Mouse (Mus musculus) left cerebral cortex, adult 8-10 months (tissue): Measurements from ENCODE around the gene Cdc42bpb. TPM values are rescaled to one million over a fixed set of nuclear protein-coding genes. Genes with fewer than 3 reads are reported as not detected.

Experiments used
- DNase-seq, 2 experiments: peaks; one replicate each; pipeline ENCODE4 v3.0.0; 2022; ENCODE audit warnings: low spot score in 2 of 2
- total RNA-seq, 4 experiments: library from RNA; stranded (reverse); gene quantifications; 2 replicates each; pipeline ENCODE4 v1.2.4; 2022

The Cdc42bpb gene
- total RNA-seq, 4 experiments from 2014 or later = 123 to 157 (median 142) TPM

DNA sequence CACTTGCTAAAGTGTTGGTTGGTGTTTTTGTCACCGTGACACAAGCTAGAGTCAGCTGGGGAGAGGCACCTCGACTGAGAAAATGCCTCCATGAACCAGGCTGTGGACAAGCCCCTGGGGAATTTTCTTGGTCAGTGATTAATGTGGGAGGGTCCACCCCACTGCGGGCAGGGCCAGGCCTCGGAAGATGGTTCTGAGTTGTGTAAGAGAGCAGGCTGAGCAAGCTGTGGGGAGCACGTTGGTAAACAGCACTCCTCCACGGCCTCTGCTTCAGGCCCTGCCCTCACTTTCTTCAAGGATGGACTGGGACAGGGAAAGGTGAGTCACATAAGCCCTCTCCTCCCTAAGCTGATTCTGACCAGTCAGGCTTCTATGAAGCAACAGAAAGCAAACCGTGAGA is 36.8 kb downstream of the Cdc42bpb start:
- DNase-seq = no peak

DNA sequence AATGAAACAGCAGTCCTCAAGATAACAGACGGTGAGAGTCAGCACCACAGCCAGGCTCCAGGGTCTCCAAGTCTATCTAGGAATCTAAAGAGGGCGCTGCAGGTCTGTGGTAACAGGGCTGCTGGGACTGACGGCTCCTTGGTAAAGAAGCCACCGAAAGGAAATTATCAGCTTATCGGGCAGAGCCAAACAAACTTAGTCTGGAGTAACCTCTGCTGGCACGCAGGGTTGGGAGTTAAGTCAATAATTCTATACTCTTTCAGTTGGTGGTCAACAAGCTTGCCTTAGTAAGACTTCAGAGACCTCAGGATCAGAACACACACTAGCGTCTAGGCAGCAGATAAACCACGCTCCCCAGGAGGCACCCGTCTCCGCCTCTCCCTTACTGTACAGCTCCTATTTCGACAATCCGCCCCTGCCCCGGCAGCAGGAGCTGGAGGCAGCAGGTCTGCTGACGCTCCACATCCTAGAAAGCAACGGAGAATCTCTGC is 39.6 kb downstream of the Cdc42bpb start:
- DNase-seq = no peak

DNA sequence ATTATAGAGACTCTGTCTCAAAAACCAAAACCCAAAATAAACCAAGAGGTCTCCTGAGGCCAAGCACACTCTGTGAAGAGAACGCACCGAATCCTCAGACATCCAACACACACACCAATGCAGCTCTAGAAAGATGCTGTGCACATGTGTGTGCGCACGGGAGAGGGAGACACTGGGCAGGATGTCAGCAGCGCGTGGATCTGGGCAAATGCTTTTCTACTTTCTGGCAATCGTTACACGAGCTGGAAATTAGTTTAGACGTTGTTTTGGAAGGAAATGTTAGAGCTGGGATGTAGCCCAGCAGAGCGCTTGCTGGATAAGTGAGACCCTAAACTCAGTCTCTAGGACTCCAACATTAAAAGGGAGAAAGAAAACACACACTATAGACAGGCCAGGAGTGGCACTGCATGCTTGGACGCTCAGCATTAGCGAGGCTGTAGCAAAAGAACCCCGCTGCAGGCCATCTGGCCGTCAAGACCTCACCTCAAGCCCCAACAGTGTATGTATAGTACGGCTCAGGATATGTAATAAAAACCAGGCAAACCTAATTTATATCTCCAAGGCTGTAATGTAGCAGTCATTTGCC is 44.4 kb downstream of the Cdc42bpb start:
- no peak for DNase-seq

DNA sequence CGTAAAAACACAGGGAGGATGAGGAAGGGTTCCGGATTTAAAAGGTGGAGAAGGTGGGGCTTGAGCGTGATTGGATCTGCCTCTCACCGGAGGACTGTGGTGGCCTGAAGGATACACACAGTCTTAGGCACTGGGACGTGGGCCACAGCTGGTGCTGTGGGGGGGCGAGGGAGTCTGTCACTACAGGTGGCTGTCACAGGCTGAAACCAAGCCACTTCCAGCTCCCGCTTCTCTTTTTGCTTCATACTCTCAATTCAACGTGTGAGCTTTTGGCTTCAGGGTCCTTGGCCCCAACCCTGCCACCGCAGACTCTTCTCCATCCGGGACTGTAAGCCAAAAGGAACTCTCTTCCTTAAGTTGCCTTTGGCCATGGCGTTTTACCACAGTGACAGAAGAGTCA is 45.1 kb downstream of the Cdc42bpb start:
- no peak for DNase-seq

DNA sequence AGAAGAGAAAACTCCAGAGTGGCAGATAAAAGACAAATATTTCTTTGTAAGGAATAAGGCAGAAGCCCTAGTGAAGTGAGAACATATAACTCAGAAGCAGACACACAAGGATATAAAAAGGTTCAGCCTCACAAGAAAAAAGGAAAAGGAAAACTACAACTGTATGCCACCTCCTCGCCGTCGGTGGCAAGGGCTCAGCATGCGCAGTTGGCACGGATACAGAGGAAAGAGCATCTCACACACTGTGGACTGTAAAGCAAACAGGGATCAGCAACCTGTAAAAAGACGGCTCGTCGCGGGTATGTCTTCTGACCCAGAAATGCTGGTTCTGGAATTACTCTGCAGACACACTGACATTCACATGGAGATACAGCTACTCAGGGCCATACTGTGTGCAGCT is 45.9 kb downstream of the Cdc42bpb start:
- no peak for DNase-seq

DNA sequence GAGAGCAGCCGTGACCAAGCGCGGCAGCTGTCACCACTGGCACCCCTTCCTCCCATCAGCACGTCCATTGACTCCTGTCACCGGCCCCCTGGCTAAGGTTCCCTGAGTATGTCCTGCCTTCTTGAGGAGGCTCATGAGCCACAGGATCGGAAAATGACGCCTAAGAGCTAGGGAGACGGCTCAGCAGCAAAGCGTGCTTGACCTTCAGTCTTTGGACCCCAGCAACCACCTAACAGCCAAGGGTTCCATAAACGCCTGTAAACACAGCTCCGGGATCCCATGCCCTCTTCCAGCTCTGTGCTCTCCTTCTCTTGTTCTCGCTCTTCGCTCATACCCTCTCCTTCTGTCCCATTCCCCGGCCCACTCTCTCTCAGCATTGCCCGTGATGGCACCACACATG is 48.2 kb downstream of the Cdc42bpb start:
- no peak for DNase-seq

DNA sequence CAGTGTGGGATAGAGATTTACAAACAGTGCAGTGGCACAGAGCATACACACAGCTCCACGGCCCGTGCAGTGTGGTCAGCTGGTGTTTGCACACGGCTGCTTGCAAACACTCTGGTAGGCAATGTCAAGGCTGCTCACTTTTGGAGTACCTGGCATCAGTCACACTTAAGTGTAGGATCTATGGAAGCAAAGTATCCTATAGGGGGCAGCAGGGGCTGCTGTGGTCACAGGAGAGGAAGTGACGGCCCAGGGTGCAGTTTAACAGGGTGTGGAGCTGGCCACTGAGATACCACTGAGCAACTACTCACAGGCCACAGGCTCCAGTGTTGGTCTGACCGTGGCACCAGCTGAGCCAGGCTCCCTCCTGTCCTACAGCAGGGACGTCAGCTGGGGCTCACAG is 49.2 kb downstream of the Cdc42bpb start:
- DNase-seq = no peak

DNA sequence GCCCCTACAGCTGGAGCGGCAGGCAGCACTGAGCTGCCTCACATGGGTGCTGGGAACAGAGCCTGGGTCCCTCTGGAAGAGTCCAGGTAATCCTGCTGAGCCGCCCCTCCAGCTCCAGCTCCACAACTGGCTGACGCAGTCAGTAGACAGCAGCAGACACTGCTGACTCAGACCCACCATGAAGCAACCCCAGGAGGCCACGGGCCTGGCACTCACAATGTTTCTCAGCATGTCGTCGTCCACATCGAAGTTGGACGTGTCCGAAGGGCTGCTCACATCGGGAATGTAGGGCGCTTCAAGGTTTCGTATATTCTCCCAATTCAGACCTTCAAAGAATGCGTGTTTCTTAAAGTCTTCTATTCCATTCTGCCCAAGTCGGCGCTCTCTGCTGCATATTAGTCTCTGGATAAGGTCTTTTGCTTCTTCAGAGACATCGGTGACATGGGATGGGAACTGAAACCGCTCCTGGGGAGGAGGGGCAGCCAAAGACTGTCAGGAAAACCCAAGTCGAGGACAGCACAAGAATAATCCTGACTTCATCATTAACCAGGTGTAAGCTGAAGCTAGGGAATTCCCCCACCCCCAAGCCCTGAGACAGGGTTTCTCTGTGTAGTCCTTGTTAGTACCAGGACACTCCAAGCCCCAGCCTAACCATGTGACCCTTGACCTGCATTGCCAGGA is 51.6 kb downstream of the Cdc42bpb start:
- DNase-seq = no peak

DNA sequence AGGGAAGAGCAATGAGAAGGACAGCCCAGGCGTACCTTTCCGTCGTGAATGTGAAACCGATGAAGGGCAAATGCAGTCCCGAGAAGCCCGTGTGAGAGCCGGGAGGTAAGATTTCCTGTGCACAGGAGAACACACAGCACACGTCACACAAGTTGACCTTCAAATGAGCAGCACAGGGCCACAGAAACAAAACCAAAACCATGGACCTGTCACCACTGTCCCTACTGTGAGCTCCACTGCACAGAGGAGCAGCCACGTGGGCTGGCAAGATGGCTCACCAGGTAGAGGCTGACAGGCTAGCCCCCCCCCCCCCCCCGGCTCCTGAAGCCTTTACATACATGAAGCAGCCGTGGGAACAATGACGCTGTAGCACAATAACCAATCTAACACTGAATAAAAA is 52.6 kb downstream of the Cdc42bpb start:
- no peak for DNase-seq

DNA sequence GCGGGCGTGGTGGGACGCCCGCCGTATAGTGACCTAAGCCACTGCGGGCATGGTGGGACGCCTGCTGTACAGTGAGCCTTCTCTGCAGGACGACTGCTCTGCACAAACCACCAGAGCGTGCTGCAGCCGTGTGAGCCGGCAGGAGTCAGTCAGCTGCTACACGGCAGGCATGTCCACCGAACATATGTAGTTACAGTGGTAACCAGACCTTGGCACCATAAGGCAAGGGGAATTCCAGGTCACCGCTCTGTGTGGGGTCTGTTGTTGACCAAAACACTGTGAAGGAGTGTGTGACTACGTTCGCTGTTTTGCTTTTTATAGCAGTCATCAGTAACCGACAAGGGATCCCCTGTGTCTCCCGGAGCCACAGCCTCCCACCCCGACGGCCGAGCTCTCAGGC is 53.0 kb downstream of the Cdc42bpb start:
- no peak for DNase-seq

DNA sequence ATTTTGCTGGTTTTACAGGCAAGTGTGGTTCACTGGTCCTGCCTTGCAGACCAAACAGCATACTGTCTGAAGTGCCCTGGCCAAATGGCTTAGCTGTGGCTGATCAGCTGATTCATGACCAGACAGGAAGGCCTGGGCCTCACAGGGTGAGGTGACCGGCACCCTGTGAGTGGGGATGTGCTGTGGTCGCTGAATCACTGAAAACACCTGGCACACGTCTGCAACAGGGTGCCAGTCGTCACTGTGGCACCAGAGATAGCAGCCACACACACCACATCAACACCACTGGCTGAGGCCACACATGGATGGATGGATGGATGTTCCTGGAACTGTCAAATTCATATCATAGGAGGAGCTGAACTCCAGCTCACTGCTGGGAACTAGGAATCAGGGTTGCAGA is 54.1 kb downstream of the Cdc42bpb start:
- no peak for DNase-seq

DNA sequence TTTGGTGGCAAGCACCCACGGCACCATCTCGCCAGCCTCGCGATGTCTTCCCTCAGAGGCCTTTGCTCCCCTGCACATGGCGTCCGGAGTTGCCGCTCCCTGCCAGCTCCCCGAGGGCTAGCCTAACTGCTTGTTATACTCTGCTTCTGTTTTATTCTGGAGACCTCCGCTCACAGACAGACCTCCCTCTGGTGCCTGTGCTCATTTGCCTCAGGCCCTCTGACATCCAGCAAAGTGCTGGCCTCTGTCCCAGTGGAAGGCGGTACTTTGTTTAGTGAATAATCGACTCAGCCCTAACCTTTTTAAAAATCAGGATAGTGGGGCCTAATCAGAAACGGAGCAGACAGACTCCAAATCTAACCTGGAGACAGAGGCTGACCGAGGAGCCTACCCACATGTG is 55.7 kb downstream of the Cdc42bpb start:
- DNase-seq = no peak

DNA sequence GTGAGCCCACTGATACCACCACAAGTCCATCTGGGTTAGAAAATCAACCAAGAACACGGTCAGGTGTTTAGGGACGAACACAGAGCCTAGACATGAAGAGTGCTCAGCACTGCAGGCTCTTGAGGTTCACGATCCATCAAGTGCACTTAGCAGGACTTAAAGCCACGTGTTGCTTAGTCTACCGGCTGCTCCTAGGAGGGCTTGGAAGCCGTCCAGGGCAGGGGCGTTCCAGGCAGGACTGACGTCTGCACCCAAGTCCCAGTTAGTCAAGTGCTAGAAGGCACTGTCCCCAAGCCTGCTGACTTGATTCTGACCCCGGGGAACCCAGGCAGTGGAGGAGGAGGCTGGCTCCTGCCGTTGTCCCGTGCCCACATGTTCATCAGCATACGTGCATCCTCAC is 57.0 kb downstream of the Cdc42bpb start:
- no peak for DNase-seq

DNA sequence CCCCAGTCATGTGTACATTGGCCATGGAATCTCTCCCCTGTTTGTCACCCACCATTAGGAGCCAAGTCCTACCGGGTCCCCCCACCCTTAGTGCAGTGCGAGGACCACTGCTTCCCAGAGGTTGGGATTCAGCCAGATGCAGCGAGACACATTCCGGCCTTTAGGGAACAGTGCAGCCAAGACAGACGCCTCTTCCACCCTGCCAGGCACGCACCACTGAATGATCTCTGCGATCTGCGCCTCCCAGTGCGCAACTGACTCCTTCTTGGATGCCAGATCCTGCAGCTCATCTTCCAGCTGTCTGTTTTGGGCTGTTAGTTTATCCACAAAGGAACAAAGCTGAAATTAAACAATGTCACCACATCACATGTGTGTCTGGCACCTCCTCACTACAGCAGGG is 59.8 kb downstream of the Cdc42bpb start:
- DNase-seq = no peak

DNA sequence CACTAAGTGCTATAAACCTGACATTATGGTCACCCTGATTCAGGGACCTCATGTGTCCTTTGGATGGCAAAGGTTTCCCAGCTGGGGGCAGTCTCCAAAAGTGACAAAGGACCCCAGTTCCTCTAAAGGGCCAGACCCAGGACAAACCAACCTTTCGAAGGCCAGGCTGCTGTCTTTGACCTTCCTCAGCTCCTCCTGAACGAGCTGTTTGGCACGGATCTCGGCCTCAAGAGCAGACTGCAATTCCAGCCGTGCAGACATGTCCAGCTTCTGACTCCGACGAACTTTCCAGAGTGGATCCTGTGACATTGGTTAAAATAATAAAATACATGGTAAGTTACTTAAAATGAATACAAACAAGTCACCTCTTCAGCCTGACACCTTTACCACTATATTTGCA is 63.2 kb downstream of the Cdc42bpb start:
- no peak for DNase-seq

DNA sequence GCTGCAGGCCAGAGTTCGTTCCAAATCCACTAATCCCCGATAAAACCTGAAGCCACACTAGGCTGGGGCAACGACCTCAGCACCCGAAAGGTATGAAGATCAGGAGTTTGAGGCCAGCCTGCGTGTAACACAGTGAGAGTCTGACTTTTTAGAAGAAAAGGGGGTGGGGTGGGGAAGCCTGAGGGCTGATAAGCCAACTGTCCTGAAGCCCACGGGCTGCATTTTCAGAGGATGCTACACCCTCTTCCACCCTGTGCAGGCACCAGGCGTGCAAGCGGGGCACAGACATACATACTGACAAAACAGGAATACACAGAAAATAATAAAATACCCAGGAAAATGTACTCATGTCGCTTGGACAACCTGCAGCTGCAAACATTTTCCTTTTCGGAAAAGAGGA is 65.7 kb downstream of the Cdc42bpb start:
- no peak for DNase-seq

DNA sequence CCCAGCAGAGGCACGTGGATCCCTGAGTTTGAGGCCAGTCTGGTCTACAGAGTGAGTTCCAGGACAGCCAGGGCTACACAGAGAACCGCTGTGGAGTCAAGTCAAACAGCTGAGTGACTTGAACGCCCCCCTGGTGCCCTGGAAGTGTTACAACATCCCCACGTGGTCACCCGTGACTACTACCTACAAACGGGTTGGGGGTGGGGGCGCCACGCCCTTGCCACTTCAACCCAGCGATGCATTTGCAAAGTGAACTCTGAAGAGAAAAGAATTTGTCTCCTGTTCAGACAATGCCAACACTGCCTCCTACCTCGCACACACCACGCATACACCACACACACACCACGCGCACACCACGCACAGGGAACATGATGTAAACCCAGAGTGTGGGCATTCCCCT is 67.6 kb downstream of the Cdc42bpb start:
- DNase-seq = no peak

DNA sequence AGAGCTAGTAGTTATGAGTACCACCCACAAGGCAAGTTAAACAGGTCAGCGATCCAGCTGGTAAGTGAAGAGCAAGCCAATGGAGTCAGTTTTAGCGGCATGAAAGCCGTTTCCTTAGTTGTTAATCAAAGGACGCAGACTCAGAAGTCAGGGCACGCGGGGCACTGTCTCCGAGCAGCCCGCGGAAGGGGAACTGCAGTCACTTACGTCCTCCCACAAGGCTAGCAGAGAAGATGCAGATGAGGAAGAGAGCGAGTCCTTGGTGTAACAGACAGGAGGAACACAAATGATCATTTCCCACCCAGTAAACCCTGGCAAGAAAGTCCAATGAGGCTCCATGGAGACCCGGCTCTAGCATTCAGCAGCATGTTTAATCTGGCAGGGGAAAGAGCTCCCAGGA is 68.3 kb downstream of the Cdc42bpb start:
- no peak for DNase-seq

DNA sequence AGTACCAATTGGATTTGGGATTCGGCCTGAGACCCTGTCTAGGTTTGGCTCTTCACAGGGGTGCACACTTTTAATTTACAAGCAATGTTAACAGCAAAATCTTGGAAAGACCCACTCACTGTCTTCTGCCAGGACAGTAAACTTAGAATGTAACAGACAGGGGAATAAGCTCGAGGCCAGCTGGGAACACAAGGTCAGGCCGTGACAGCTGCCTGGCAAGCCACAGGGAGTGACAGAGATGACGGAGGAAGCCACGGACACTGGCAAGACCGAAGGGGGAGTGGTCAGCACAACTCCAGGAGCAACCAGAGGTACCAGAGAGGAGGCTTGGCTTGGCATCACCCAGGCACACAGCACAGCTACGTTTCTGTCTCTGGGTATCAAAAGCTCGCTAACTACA is 70.7 kb downstream of the Cdc42bpb start:
- no peak for DNase-seq

DNA sequence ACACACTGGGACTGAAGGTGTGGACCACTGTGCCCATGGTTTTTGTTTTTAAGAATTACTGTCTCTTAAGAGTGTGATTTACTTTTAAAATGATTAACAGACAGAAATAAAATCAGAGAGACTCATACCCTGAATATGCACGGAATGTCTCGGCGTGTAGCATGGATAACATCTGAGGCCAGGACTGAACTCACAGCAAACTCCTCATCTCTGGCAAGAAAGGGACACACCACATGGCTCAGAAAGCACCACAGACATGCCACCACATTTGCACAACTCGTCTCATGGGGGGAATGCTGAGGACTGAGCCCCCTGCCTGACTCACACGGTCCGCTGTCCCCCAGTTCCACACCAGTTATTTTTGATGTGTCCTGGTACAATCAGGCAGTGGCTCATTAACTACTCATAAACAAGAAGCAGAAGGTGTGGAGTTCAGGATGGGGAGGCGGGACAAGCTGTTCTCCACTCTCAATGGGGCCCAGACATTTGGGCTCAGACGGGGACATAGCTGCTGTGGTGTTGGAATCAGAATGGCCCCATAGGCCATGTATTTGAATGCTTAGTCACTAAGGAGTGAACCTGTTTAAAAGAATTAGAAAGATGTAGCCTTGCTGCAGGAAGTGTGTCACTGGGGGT is 73.7 kb downstream of the Cdc42bpb start:
- DNase-seq = no peak

DNA sequence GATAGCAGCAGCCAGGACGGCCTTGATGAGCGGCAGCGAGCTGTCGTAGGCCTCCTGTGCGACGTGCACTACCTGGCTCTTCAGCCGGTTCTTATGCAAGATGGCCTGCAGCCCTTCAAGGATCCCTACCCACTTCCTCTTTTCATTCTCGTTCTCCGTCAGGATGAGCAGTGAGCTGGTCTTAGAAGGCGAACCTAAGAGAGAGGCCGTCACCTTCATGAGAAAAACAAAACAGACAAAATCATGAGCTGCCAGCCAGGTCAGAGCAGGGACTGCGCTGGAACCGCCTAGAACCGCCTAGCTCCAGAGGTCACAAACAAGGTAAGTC is 75.5 kb downstream of the Cdc42bpb start:
- DNase-seq = no peak

DNA sequence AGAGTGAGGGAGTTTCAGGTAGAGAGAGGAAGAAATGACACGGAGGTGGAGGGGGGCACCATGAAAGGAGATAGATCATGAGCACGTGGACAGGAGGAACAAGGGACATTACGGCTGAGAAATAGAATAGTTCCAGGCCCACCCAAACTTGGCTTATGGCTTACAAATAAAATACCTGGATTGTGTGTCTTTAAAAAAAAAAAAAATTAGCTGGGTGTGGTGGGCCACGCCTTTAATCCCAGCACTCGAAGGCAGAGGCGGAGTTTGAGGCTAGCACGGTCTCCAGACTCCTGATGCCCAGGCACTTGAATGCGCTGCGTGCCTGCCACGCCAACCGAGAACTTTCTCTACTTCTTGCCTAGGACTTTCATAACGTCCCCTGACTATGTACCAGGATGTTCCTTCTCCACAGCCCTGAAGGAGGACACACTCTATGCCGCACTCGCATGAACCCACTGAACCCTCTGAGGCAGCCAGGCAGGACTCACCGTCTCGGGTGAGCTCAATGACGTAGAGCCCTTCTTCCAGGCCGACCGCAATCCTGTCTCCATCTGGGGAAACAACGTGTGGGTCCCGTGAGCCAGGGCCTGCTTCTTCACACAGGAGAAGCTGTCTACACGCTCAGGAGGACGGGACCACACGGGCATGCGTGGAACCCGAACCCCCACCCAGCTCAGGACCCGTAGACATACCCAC is 76.0 kb downstream of the Cdc42bpb start:
- DNase-seq = no peak

DNA sequence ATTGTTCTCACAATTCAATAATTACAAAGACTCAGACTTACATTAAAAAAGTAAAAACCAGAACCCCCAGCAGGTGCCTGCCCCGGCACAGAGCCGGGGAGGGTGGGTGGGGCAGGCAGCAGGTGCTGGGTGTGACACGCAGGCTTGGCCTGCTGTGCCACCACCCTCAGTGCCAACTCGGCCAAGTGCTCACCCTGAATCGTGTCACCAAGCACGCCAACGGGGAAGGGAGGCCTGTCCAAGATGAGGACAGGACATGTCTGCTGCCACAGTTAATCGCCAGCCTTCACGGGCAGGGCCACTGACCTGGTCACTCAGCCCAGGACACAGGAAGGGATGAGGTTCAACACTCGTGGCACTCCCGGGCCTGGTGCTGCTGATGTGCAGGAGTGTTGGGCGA is 84.5 kb downstream of the Cdc42bpb start:
- DNase-seq = no peak
